Mouse (Mus musculus) heart, embryonic 12.5 days (tissue): Measurements from ENCODE around the gene Mrps5. TPM values are rescaled to one million over a fixed set of nuclear protein-coding genes. Genes with fewer than 3 reads are reported as not detected.

Experiments used
- ATAC-seq: fragments of 200-750 bp; cut with Nextera tagmentation; 2 replicates; pipeline ENCODE4 v1.8.0; 2017; ENCODE audit warnings: moderate TSS enrichment, moderate library complexity; ENCODE audit not compliant: insufficient number of reproducible peaks, low FRiP score
- H3K27ac ChIP-seq: fragments of 300-500 bp; sonication (generic); 2 replicates; pipeline ENCODE4 v1.5.1; 2016; ENCODE audit warnings: mild to moderate bottlenecking, moderate library complexity; ENCODE audit not compliant: poor library complexity, severe bottlenecking
- H3K27me3 ChIP-seq: fragments of 300-500 bp; sonication (generic); replicated peaks from 2 replicates; pipeline ENCODE4 v1.6.1; 2016; ENCODE audit warnings: mild to moderate bottlenecking, moderate library complexity
- H3K36me3 ChIP-seq: fragments of 300-500 bp; sonication (generic); 2 replicates; pipeline ENCODE4 v1.6.1; 2016; ENCODE audit warnings: mild to moderate bottlenecking, moderate library complexity
- H3K4me1 ChIP-seq: fragments of 300-500 bp; sonication (generic); replicated peaks from 2 replicates; pipeline ENCODE4 v1.6.1; 2016; ENCODE audit warnings: mild to moderate bottlenecking
- H3K4me2 ChIP-seq: fragments of 300-500 bp; sonication (generic); 2 replicates; pipeline ENCODE4 v1.6.1; 2016; ENCODE audit warnings: mild to moderate bottlenecking, moderate library complexity
- H3K4me3 ChIP-seq: fragments of 300-500 bp; sonication (generic); 2 replicates; pipeline ENCODE4 v1.5.1; 2016; ENCODE audit warnings: mild to moderate bottlenecking
- H3K9ac ChIP-seq: fragments of 300-500 bp; sonication (generic); 2 replicates; pipeline ENCODE4 v1.6.1; 2016; ENCODE audit warnings: mild to moderate bottlenecking, moderate library complexity
- H3K9me3 ChIP-seq: fragments of 300-500 bp; sonication (generic); replicated peaks from 2 replicates; pipeline ENCODE4 v1.6.1; 2016; ENCODE audit warnings: mild to moderate bottlenecking, moderate library complexity
- WGBS: fragments of 180-500 bp; shearing (Covaris S2); methylation state at CpG from one replicate; pipeline ENCODE4 v1.1.7; 2016; 5-methylcytosine and 5-hydroxymethylcytosine counted together
- polyA plus RNA-seq: library from polyadenylated mRNA; unstranded; fragments of >200 nt; fragmentation: Nextera tagmentation; extraction: Ambion mirVana; gene quantifications from 2 replicates; pipeline ENCODE4 v1.2.1, GENCODE M21; 2016

The Mrps5 gene
- 138 and 144 TPM in 2 replicates for polyA plus RNA-seq

DNA sequence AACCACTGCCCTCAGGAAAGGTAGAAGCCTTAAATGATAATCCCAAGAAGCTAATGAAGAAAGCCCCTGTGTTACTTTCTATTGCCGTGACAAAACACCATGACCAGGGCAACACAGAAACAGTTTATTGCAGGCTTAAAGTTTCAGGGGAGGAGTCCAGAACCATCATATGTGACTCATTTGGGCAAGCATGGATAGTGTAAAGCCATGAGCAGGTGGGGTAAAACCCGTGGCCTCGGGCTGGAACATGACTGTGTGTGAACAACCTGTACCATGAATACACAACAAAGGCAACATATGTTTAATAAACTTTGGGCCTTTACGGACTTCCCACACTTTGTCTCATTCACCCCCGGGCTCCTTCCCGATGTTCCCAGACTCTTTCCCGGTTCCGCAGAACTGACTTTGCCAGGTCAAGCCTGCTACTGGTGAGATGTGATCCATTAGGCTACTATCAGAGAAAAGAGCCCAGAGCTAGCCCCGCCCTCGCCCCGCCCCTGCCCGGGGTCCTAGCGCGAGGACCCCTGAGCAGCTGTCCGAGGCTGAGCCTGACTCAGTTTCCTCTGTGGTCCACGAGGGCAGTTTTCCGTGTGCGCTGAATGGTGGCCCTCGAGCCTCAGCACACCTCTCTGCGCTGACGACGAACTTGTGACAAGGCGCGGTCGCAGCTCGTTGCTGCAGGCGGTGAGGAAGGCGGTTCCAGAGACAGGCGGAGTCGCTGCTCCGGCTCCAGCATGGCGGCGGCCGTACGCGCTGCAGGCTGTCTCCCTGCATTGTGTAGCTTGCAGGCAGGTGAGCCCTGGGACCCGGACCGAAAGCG is at the start of gene Mrps5, which contains the start of gene Zfp661:
Gene Mrps5 (plus strand): TSS at position 529 of the 820 bp plus-strand sequence.
Gene Zfp661 (minus strand): TSS at position 401 of the 820 bp plus-strand sequence.
- Histone ChIP-seq H3K36me3 (peaks cover 12% of the 10 kb centered on the region), H3K9me3 (no peaks in the 10 kb centered on the region), H3K27ac (peak within 1 kb of the TSS; percentile 86), H3K4me3 (peak within 1 kb of the TSS; percentile 83), H3K9ac (peak within 1 kb of the TSS; percentile 82), H3K27me3 (no peaks in the 10 kb centered on the region), H3K4me1 (peaks cover 28% of the 10 kb centered on the region), H3K4me2 (peak within 1 kb of the TSS; percentile 65)
- peak; percentile 86 for ATAC-seq
- 5% methylated on average over 39 of the region's 39 CpGs for WGBS

DNA sequence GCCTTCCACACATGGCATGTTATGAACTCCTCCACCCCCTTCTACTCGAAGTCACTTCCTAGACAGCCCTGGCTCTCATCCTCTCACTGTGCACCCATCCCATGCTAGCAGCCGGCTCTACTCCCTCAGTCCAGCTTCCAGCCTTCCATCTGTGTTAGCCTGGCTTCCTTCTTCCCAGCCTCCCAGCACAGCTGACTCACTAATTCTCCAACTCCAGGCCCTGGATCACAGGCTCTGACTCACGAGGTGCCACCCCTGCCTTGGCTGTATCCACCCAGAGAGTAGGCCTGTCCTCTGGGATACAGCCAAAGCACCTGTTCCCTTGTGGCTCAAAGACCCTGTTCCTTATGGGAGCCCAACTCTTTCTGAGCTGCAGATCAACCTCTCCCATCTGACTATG is 49.5 kb upstream of the Mrps5 start:
- 0 out of 2 replicates have a peak, but pooled peaks cover 6% of the 10 kb centered on the region for H3K4me1 ChIP-seq
- H3K27me3 ChIP-seq, result peaks cover 79% of the 10 kb centered on the region
- no peak overlapping the region for H3K4me3 ChIP-seq
- H3K9ac ChIP-seq, result no peak overlapping the region
- no peak for ATAC-seq
- H3K36me3 ChIP-seq, result no peaks in the 10 kb centered on the region
- H3K4me2 ChIP-seq, result no peak overlapping the region
- no peaks in the 10 kb centered on the region for H3K9me3 ChIP-seq
- 51% methylated on average over 3 of the region's 3 CpGs for WGBS
- no peak overlapping the region for H3K27ac ChIP-seq

DNA sequence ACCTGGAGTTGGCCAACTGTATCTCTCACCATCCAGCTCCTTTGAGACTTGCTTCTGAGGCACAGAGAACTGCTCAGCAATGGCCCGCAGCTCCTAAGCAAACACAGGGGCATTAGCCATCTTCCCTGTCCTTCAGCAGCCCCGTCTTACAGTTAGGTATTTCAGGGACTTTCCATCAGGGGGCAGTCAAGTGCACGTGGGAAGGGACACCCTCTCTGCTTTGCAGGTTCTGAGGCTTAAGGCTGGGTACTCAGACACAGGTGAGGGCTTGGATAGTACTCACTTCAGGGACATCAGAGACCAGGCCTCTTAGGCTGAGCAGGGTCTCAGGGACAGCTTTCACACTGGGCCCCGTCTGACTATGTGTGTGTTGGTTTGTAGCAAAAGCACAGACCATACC is 47.5 kb upstream of the Mrps5 start:
- no peak overlapping the region for H3K4me2 ChIP-seq
- H3K27me3 ChIP-seq, result peaks cover 97% of the 10 kb centered on the region
- WGBS, result 26% methylated on average over 4 of the region's 4 CpGs
- no peak for ATAC-seq
- H3K4me1 ChIP-seq, result 0 out of 2 replicates have a peak, but pooled peaks cover 6% of the 10 kb centered on the region
- no peaks in the 10 kb centered on the region for H3K36me3 ChIP-seq
- no peaks in the 10 kb centered on the region for H3K9me3 ChIP-seq
- H3K9ac ChIP-seq, result no peak overlapping the region
- no peak overlapping the region for H3K4me3 ChIP-seq
- H3K27ac ChIP-seq, result no peak overlapping the region

DNA sequence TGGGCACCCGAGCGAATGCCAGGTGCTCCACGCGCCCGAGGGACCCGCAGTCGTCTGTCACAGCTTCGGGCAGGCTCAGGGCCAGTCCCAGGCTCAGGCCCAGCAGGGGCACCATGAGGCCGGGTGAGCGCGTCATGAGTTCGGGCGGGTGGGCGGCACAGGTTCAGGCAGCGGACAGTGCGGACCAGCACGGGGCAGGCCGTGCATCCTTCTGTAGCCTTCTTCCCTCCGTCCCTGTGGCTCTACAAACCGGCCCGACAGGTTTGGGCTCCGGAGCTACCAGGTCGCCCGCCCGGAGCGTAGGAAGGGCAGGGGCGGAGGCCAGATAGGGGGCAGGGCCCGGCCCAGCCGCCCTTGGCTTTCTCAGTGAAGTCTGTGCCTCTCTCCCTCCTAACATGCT is 45.8 kb upstream of the Mrps5 start, which contains the start of gene Prom2:
Gene Prom2 (minus strand): TSS at position 283 of the 400 bp plus-strand sequence.
- no peaks in the 10 kb centered on the region for H3K36me3 ChIP-seq
- no peaks in the 10 kb centered on the region for H3K9me3 ChIP-seq
- H3K27ac ChIP-seq, result no peak within 1 kb of the TSS
- H3K4me1 ChIP-seq, result 0 out of 2 replicates have a peak, but pooled peaks cover 6% of the 10 kb centered on the region
- WGBS, result 2% methylated on average over 29 of the region's 29 CpGs
- H3K4me2 ChIP-seq, result peak within 1 kb of the TSS; percentile 37
- peak within 1 kb of the TSS; percentile 15 for H3K4me3 ChIP-seq
- 0 out of 2 replicates have a peak, but pooled peaks have one; percentile 27 for ATAC-seq
- H3K9ac ChIP-seq, result no peak within 1 kb of the TSS
- H3K27me3 ChIP-seq, result peaks cover 89% of the 10 kb centered on the region

DNA sequence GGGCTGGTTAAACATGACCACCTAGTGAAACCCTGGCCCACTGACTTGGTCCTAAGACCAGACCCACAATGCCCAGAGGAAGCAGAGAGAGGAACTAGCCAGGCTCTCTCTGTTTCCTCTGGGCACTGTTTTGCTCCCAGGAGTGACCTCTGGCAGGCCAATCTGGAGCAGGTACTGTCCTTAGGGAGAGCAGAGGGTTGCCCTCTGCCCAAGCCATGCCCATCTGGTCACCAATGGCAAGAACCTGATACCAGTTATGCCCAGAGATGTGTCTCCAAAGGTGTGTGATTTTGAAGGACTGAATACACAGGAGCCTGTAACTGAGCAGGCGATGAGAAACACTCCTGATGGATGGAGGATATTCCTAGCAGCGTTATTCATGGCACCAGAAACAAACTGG is 45.3 kb upstream of the Mrps5 start:
- no peak overlapping the region for H3K4me2 ChIP-seq
- no peaks in the 10 kb centered on the region for H3K9me3 ChIP-seq
- H3K4me1 ChIP-seq, result 0 out of 2 replicates have a peak, but pooled peaks cover 6% of the 10 kb centered on the region
- no peak overlapping the region for H3K4me3 ChIP-seq
- no peaks in the 10 kb centered on the region for H3K36me3 ChIP-seq
- no peak overlapping the region for H3K27ac ChIP-seq
- H3K27me3 ChIP-seq, result peaks cover 84% of the 10 kb centered on the region
- ATAC-seq, result no peak
- WGBS, result 73% methylated on average over 2 of the region's 2 CpGs
- no peak overlapping the region for H3K9ac ChIP-seq

DNA sequence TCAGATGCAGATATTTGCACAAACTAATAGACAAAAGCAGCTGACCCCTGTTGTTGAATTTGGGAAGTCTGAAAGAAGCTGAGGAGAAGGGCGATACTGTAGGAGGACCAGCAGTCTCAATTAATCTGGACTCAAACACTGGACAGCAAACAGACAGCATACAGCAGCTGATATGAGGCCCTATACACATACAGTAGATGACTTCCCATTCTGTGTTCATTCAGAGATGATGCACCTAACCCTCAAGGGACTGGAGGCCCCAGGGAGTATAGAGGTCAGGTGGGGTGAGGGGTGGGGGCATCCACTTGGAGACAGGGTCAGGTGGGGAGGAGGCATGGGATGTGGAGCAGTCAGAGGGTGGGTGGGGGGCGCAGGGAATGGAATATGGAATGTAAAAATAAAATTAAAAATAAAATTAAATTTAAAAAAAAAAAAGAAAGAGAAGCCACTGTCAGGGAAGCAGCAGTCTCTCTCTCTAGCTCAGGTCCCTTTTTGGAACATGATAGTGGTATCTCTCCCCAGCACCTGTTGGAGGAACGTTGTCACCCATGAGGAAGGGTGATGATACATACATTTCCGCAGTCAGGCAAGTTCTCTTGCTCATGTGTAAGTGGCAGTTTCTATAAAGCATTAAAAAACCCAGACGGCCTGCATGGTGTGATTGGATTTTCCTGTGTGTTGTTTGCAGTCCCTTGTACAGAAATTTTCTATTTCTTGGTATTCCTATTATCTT is 38.5 kb upstream of the Mrps5 start:
- H3K9ac ChIP-seq, result no peak overlapping the region
- no peak overlapping the region for H3K4me2 ChIP-seq
- 62% methylated on average over 5 of the region's 5 CpGs for WGBS
- H3K27me3 ChIP-seq, result peaks cover 18% of the 10 kb centered on the region
- no peaks in the 10 kb centered on the region for H3K4me1 ChIP-seq
- H3K27ac ChIP-seq, result no peak overlapping the region
- no peaks in the 10 kb centered on the region for H3K9me3 ChIP-seq
- ATAC-seq, result no peak
- no peak overlapping the region for H3K4me3 ChIP-seq
- H3K36me3 ChIP-seq, result no peaks in the 10 kb centered on the region

DNA sequence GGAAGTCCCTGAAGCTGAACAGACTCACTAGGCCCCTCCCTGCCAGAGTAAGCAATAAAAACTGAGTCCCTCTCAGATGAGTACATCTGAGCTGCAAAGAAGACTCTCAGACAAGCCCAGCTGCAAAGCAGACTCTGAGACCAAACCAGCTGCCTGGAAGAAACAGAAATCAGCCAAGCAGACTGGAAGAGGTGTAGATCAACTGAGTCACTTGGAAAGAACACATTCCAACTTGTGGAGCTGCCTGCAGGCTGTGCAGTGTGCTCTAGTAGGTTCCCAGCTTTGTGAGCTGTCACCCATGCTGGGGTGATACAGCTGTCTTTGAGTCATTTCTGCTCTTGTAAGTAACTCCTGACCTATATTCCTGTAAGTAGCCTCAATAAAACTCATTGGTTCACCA is 37.3 kb upstream of the Mrps5 start:
- Histone ChIP-seq H3K27me3 (peaks cover 9% of the 10 kb centered on the region; the same call in 1 of the 2 replicates), H3K4me1 (no peaks in the 10 kb centered on the region), H3K36me3 (no peaks in the 10 kb centered on the region), H3K4me3 (no peak overlapping the region), H3K9ac (no peak overlapping the region), H3K27ac (no peak overlapping the region), H3K9me3 (no peaks in the 10 kb centered on the region), H3K4me2 (no peak overlapping the region)
- ATAC-seq, result no peak

DNA sequence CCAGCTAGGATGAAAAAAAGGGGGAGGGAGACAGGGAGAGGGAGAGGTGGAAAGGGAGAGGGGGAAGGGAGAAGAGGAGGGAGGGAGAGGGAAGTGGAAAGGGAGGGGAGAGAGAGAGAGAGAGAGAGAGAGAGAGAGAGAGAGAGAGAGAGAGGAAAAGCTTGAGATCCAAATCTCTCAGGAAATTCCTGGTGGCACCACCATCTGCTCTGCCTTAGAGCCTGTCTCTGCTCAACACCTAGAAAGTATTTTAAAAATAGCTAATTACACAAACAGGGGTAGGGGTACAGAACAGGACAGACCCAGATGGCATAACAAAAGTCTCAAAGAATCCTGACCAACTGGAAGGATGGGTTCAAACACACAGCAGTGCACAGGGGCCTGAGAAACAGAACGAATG is 36.6 kb upstream of the Mrps5 start:
- 77% methylated on average over 1 of the region's 1 CpGs for WGBS
- Histone ChIP-seq H3K27ac (no peak overlapping the region), H3K4me2 (no peak overlapping the region), H3K36me3 (no peaks in the 10 kb centered on the region), H3K9me3 (no peaks in the 10 kb centered on the region), H3K4me1 (no peaks in the 10 kb centered on the region), H3K9ac (no peak overlapping the region), H3K27me3 (peaks cover 3% of the 10 kb centered on the region; the same call in 1 of the 2 replicates), H3K4me3 (no peak overlapping the region)
- ATAC-seq, result no peak

DNA sequence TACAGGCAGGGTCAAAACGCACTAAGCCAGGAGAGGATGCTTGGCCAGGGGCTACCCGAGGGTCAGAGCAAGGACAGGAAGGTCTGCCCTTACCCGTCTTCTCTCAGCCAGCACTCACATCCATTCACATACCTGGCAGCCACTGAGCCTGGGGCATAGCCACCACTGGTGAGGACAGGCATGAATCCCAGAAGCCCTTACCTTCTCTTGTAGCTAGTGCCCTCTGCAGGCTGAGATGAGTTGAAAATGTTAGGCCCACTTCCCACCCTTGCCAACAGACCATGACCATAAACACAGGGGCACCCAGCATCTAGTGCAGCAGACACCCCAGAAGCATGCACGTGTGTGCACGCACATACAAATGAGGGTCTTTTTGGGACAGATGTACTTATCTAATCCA is 35.9 kb upstream of the Mrps5 start:
- WGBS, result 48% methylated on average over 5 of the region's 5 CpGs
- no peak overlapping the region for H3K9ac ChIP-seq
- no peak overlapping the region for H3K4me2 ChIP-seq
- H3K36me3 ChIP-seq, result no peaks in the 10 kb centered on the region
- H3K27ac ChIP-seq, result no peak overlapping the region
- H3K4me3 ChIP-seq, result no peak overlapping the region
- no peaks in the 10 kb centered on the region for H3K4me1 ChIP-seq
- no peaks in the 10 kb centered on the region for H3K9me3 ChIP-seq
- H3K27me3 ChIP-seq, result peaks cover 3% of the 10 kb centered on the region; the same call in 1 of the 2 replicates
- 0 out of 2 replicates have a peak, but pooled peaks have one; percentile 29 for ATAC-seq

DNA sequence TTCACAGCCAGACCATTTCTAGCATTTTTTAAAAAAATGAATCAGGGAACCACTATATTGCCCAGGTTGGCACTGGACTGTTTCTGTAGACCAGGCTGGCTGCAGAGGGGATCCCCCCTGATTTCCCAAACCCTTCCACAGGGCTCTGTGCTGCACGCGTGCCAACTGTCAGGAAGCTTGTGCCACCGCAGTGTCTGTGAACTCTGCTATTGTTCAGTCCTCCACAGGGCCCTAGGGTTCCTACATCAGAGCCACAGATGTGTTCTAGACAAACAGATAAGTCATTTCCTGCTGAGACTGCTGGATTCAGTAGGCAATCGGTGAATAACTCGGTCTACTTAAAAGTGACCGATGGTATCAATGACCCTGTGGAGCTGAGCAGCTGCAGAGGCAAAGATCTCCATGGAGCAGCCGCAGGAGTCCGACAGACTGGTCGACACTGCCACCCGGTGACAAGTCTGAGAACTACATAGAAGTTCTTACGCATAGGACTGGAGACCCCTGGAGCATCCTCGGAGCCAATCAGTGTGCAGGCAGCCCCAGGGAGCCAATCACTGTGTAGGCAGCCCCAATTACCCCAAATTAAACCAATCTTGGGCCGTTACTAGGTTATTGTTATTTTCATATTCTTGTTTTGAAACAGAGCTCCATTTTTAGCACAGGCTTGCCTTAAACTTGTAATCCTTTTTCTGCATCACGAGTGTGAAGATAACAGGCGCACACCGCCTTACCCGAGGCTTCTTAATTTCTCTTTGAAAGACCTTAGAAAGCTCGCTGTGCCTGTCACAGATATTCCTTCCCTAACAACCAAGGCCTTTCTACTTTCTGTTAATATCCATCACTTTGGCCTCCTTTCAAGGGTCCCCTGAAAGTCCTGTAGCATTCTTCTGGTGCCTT is 27.7 kb upstream of the Mrps5 start:
- Histone ChIP-seq H3K27me3 (peaks cover 29% of the 10 kb centered on the region), H3K9ac (no peak overlapping the region), H3K36me3 (no peaks in the 10 kb centered on the region), H3K27ac (no peak overlapping the region), H3K4me1 (no peaks in the 10 kb centered on the region), H3K9me3 (no peaks in the 10 kb centered on the region), H3K4me3 (no peak overlapping the region), H3K4me2 (peak overlapping the region; percentile 30; the same call in 1 of the 2 replicates)
- WGBS, result 13% methylated on average over 18 of the region's 18 CpGs
- ATAC-seq, result peak; percentile 79
